Mouse (Mus musculus): ENCODE results near the gene Brk1.

The Brk1 gene

GRCm38 (mm10) chr6:113623941-113624751 lies 19.6 kb downstream of the Brk1 start, which contains the start of gene Vhl:
Gene Vhl, plus strand, starts transcription at chr6:113623959.
- peak; percentile 90 for DNase-seq (ENCODE audit: low spot score)

GRCm38 (mm10) chr6:113624989-113625770 lies 20.6 kb downstream of the Brk1 start:
- no peak for DNase-seq (ENCODE audit: low spot score)

DNA sequence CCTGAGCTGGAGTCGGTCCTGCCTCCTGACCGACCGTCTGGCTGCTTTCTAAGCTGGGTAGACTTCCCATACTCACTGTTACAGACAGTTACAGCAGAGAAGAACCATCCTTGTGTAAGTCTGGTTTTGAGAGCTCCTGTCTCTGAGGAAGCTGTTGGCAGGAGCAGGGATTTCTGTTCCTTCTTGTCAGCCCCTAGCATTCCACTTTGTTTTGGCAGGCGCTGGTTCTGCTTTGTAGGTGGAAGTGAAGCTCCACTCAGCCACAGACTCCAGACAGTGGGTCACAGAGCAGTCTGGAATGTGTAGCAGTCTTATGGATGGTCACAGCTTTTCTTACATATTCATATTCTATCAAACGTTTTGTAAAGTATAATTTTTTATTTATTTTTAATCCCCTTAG lies 25.8 kb downstream of the Brk1 start:
- DNase-seq (ENCODE audit: low spot score), result no peak

DNA sequence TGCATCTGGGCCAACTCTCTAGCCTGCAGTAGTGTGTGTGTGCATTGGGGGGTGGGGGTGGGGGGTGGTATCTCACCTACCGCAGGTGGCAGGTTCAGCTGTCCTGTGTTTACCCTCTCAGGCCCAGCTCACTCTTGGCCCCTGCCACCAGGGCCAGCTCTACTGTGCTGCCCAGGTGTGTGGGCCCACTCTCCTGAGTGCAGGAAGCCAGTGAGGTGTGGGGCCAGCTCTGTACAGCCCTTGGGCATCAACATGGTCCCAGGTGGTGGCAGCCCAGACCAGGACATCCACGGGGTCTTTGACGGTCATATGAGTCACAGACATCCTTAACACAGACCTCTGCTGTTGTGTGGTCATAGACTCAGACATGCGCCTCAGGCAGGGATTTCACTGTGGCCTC lies 28.3 kb downstream of the Brk1 start:
- no peak for DNase-seq (ENCODE audit: low spot score)

DNA sequence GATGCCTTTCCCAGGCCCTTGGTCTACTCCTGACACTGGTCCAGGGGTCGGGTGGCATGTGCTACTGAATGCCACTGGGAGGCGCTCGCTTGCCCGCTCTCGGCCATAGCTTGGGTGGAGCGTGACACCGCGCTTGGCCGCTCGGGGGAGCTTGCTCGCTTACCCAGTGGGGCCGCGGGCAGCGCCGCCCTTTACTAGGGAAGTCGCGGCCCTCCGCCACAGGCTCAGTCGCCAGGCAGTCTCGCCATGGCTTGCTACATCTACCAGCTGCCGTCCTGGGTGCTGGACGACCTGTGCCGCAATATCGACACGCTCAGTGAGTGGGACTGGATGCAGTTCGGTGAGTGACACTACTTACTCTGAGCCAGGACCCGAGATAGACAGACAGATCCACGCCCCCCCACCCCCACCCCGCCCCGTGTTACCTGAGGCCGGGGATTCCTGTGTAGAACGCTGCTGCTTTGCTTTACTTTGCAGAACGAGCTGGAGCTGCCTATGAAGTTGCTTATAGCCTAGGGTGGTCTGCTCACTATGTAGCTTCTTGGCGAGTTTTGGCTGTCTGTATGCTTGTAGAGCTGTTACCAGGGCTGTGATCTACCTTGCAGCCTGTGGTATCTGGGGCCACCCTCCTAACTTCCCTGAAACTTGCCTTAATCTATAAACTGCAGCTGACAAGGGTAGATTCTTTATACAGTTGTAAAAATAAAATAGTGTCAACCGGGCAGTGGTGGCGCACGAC lies 33.9 kb downstream of the Brk1 start, which contains the start of gene Irak2:
Irak2 (plus strand) TSS at position 166 of the 739 bp plus-strand sequence.
- DNase-seq (ENCODE audit: low spot score), result peak; percentile 96

- DNase-seq (ENCODE audit: low spot score), result no peak
Measured at GRCm38 (mm10) chr6:113639201-113639600, 34.6 kb downstream of the Brk1 start.

DNA sequence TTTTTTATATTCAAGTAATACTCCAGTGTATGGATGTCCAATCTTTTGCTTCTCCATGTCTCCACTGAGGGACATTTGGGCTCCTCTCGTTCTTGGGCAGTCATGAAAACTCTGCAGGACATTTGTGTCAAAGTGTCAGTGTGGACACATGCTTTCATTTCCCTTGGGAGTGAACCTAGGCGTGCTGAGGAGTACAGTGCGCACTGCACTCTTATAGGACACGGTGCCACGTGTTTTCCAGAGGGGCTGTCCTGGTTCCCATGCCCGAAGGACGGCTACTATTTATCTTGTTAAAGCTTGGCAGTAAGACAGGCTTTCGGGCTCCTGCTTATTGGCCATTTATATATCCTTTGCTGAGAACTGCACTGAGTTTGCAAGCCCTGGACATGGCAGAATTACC lies 38.0 kb downstream of the Brk1 start:
- no peak for DNase-seq (ENCODE audit: low spot score)

DNA sequence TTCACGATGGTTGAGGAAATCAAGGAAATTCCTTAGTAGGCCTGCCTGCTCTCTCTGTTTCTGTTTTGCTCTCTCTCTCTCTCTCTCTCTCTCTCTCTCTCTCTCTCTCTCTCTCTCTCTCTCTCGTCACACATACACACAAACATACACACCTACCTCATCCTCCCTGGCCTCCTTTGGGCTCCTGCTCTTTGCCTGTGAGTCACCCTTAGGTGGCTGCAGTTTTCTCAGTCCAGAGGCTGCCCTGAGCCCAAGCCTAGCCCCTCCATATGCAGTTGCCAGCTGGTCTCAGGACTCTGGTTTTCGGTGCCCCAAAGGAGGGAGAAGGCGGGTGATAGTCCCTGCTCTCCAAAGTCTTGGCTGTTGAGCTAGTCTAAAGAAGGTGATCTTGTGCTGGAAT lies 38.4 kb downstream of the Brk1 start:
- no peak for DNase-seq (ENCODE audit: low spot score)

DNA sequence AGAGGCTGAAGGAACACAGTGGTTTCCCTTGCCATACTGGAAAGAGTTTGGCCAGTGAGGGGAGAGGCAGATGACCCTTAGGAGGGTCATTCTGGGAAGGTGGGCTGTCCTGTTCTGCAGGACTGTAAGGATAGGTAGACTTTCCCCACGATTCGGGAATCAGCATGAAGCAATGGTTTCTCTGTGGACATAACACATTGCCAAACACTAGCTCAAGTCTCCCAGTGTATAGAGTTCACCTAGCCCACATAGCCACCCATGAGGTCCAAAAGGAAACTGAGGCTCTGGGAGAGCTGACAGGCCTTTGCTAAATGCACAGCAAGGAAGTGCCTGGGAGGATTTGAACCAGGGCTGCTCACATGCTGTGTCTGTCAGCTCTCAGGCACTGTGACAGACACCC lies 39.4 kb downstream of the Brk1 start:
- DNase-seq (ENCODE audit: low spot score), result no peak

DNA sequence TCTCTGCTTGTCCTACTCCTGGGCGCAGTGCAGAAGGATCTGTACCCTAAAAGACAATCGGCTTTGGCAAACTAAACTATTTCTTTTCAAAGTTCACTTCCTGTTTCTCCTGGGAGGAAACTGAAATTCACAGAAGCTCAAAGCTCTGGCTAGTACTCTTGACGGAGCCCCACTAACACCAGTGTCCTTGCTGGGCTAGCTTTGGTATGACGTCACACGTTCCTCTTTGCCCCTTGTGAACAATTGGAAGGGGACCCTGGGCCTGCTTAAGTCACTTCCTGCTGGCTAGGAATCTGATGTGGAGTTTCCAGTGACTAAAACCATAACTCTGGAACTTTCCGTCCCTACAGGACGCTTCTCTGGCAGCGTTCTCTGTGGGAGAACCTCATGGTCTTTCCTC lies 40.2 kb downstream of the Brk1 start:
- no peak for DNase-seq (ENCODE audit: low spot score)

DNA sequence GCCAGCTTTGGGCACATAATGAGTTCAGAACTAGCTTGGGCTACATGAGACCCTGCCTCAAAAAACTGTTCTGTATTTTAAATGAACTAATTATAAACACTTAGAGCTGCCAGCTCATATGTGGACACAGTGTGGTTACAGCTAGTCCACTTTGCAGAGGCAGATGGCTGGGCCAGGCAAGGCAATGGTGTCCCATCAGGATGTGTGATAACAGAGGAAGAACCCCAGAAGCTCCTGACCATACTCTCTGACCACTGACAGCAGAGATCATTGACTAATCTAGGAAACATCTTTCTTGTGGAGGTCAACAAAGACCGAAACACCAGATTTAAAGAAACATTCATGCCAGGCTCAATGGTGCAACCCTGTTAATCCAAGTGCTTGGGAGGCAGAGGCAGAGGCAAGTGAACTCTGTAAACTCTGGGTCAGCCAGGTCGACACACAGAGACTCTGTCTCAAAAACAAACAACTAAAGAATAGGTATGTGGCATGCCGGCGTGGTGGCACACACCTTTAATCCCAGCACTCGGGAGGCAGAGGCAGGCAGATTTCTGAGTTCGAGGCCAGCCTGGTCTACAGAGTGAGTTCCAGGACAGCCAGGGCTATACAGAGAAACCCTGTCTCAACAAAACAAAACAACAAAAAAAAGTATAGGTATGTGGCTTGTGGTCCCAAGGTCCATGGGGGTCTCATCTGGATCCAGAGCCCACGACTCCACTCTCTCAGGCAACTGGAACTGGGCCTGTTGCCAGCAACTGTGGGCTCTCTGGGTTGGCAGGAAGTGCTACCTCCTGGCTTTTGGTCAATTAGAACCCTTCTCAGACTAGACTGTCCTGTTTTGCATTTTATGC lies 45.0 kb downstream of the Brk1 start:
- no peak for DNase-seq (ENCODE audit: low spot score)

DNA sequence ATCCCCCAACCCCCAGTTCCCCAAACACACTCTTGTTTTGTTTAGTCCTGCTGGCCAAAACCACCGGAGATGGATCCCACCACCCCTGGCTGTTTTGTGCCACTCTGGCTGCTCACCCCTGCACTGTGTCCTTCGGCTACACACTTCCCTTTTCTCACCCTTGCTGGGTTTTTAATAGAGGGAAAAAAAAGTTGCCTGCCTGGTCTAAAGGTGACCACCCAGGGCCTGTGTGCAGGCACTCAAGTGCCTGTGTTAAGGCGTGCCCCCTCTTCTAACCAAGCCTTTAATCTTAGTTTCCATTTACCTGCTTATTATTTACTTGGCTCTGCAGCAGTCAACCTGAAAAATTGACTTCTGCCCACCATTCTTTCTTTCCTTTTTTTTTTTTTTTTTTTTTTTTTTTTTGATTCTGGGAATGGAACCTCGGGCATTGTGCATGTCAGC lies 45.6 kb downstream of the Brk1 start:
- no peak for DNase-seq (ENCODE audit: low spot score)

- DNase-seq (ENCODE audit: low spot score), result no peak
Measured at GRCm38 (mm10) chr6:113651626-113652025, 47.1 kb downstream of the Brk1 start.

DNA sequence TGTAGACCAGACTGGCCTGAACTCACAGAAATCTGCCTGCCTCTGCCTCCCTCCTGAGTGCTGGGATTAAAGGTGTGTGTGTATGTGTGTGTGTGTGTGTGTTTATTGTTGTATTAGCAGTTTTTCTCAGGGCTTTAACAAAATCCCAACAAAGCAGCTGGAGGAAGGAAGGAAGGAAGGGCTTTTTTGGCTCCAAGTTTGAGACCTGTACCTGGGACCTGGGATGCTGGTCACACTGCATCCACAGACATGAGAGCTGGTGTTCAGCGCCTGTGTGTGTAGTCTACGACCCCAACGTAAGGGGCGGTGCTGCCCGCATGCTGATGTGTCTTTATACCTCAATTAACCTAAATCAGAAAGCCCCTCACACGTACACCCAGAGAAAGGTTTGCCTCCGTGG lies 49.0 kb downstream of the Brk1 start:
- DNase-seq (ENCODE audit: low spot score), result no peak

DNA sequence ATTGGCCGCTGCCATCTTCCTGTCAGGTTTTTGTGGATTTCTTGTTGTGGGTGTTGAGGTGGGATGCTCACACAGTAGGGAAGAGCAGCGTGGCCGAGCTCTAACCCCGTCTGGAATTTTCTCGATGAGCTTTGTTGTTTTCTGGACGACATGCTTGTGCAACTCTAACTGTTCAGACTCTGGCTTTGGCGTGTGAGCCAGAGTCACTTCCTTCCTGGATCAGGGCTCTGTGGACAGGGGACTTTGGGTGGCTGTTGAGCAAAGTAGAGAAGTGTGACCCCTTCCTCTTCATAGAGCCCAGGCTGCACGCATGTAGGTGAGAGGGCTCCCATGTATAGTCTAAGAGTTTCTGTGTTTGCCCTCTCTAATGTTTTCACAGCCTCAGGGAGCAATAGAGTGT lies 49.5 kb downstream of the Brk1 start:
- no peak for DNase-seq (ENCODE audit: low spot score)

DNA sequence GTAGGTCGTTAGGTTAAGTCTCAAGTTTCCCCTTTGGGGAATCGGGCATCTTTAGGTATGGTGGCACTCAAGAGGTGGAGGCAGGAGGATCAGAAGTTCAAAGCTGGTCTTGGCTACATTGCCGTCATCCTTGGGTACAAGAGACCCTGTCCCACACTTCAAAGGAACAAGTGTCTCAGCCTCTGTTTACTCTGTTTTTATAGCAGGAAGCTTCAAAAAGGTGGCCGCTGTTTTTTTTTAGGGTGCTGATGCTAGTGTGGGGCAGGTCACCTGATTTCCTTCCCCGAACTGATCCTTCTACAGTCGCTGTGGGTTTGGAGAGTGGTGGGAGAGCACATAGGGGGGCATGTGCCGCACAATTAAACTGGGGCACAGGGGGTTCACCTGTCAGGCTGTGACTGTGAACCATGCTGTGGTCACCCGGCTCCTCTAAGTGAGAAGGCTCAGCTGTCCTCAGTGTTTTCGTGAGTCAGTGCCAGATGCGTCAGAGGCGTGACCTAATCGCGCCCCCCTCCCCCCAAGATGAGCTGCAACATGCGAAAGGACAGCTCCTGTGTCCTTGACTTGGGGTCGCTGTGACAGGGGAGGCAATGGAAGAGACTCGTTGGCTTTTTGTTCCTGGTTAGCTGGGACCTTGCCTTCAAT lies 50.3 kb downstream of the Brk1 start:
- DNase-seq (ENCODE audit: low spot score), result no peak

- no peak for DNase-seq (ENCODE audit: low spot score)
Measured at GRCm38 (mm10) chr6:113655475-113655874, 50.9 kb downstream of the Brk1 start.

GRCm38 (mm10) chr6:113656847-113657246 lies 52.3 kb downstream of the Brk1 start:
- DNase-seq (ENCODE audit: low spot score), result peak; percentile 59

DNA sequence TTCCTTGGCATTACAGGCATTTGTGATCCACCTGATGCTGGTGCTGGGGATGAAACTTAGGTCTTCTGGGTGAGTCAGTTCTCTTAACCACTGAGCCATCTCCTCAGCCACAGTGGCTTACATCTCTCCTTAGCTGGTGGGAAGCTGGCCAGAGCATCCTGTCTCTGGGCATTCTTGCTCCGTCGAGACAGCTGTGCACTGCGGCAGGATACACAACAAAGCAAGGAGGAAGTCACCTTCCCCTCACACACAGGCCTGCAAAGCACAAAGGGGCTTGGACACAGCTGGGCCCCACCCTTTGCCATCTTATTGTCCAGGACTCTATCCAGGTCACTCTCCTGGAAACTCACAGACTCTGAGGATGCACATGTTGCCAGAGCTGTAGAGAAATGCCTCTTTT lies 53.7 kb downstream of the Brk1 start:
- DNase-seq (ENCODE audit: low spot score), result no peak

- no peak for DNase-seq (ENCODE audit: low spot score)
Measured at GRCm38 (mm10) chr6:113659648-113660491, 55.3 kb downstream of the Brk1 start.
